Mouse (Mus musculus): Measurements from ENCODE around the gene Phgr1. TPM values are rescaled to one million over a fixed set of nuclear protein-coding genes. Genes with fewer than 3 reads are reported as not detected.

The Phgr1 gene
- polyA plus RNA-seq, 1 experiment from 2014 or later: not detected

- no peaks in the 10 kb centered on the region for H3K36me3 ChIP-seq (ENCODE audit: control insufficient read depth, insufficient read depth, low read length)
- 95% methylated on average over 2 of the region's 2 CpGs for WGBS
- no peak overlapping the region for H3K4me3 ChIP-seq (ENCODE audit: low read depth, low read length)
- H3K27ac ChIP-seq (ENCODE audit: low read depth, low read length): no peak overlapping the region
- no peaks in the 10 kb centered on the region for H3K9me3 ChIP-seq (ENCODE audit: control insufficient read depth, low read length)
- no peak overlapping the region for H3K9ac ChIP-seq (replicated peaks; ENCODE audit: low read depth, low read length)
- no peak overlapping the region for H3K4me2 ChIP-seq (ENCODE audit: low read depth, low read length)
- 0 out of 2 replicates have a peak, but pooled peaks cover 3% of the 10 kb centered on the region for H3K4me1 ChIP-seq (ENCODE audit: control insufficient read depth, insufficient read depth, low read length)
- no peaks in the 10 kb centered on the region for H3K27me3 ChIP-seq (ENCODE audit: control insufficient read depth, insufficient read depth, low read length)
- ATAC-seq (ENCODE audit: low read depth): no peak
Observed at GRCm38 (mm10) chr2:118774536-118774935, 2.0 kb downstream of the Phgr1 start.

GRCm38 (mm10) chr2:118775396-118775795, 2.8 kb downstream of the Phgr1 start:
- WGBS: 38% methylated on average over 1 of the region's 1 CpGs
- H3K9me3 ChIP-seq (ENCODE audit: control insufficient read depth, low read length): no peaks in the 10 kb centered on the region
- no peaks in the 10 kb centered on the region for H3K36me3 ChIP-seq (ENCODE audit: control insufficient read depth, insufficient read depth, low read length)
- no peak overlapping the region for H3K9ac ChIP-seq (replicated peaks; ENCODE audit: low read depth, low read length)
- ATAC-seq (ENCODE audit: low read depth): no peak
- H3K27ac ChIP-seq (ENCODE audit: low read depth, low read length): no peak overlapping the region
- H3K4me2 ChIP-seq (ENCODE audit: low read depth, low read length): no peak overlapping the region
- no peak overlapping the region for H3K4me3 ChIP-seq (ENCODE audit: low read depth, low read length)
- H3K27me3 ChIP-seq (ENCODE audit: control insufficient read depth, insufficient read depth, low read length): no peaks in the 10 kb centered on the region
- 0 out of 2 replicates have a peak, but pooled peaks cover 6% of the 10 kb centered on the region for H3K4me1 ChIP-seq (ENCODE audit: control insufficient read depth, insufficient read depth, low read length)

GRCm38 (mm10) chr2:118775846-118776245, 3.3 kb downstream of the Phgr1 start:
- Histone ChIP-seq H3K9ac (replicated peaks; ENCODE audit: low read depth, low read length) (no peak overlapping the region), H3K27me3 (ENCODE audit: control insufficient read depth, insufficient read depth, low read length) (no peaks in the 10 kb centered on the region), H3K9me3 (ENCODE audit: control insufficient read depth, low read length) (no peaks in the 10 kb centered on the region), H3K27ac (ENCODE audit: low read depth, low read length) (no peak overlapping the region), H3K36me3 (ENCODE audit: control insufficient read depth, insufficient read depth, low read length) (no peaks in the 10 kb centered on the region), H3K4me3 (ENCODE audit: low read depth, low read length) (no peak overlapping the region), H3K4me1 (ENCODE audit: control insufficient read depth, insufficient read depth, low read length) (peaks cover 10% of the 10 kb centered on the region; the same call in 1 of the 2 replicates), H3K4me2 (ENCODE audit: low read depth, low read length) (no peak overlapping the region)
- no peak for ATAC-seq (ENCODE audit: low read depth)
- WGBS: 65% methylated on average over 3 of the region's 4 CpGs

DNA sequence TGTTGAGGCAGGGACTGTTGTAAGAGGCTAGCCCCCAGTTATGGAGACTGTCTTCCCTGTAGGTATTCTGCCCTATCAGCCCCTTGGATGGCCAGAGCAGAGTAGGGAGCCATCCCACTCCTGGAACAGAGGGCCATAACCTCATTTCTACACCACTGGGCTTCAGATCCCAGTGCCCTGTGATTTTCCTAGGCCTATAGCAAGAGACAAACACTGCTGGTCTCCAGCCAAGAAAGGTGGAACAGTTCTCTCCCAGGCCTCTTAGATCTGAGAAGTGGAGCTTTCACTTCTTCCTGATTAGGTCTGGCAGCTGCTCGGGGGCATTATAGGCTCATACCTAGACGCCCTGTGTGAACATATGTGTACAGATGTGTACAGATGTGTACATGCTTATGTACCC, 3.7 kb downstream of the Phgr1 start:
- H3K27ac ChIP-seq (ENCODE audit: low read depth, low read length): no peak overlapping the region

GRCm38 (mm10) chr2:118778418-118778817, 5.8 kb downstream of the Phgr1 start:
- H3K36me3 ChIP-seq (ENCODE audit: control insufficient read depth, insufficient read depth, low read length): no peaks in the 10 kb centered on the region
- no peaks in the 10 kb centered on the region for H3K9me3 ChIP-seq (ENCODE audit: control insufficient read depth, low read length)
- no peak for ATAC-seq (ENCODE audit: low read depth)
- peaks cover 13% of the 10 kb centered on the region; the same call in 1 of the 2 replicates for H3K4me1 ChIP-seq (ENCODE audit: control insufficient read depth, insufficient read depth, low read length)
- WGBS: 77% methylated on average over 4 of the region's 4 CpGs
- H3K27me3 ChIP-seq (ENCODE audit: control insufficient read depth, insufficient read depth, low read length): no peaks in the 10 kb centered on the region
- H3K9ac ChIP-seq (replicated peaks; ENCODE audit: low read depth, low read length): no peak overlapping the region
- no peak overlapping the region for H3K4me3 ChIP-seq (ENCODE audit: low read depth, low read length)
- no peak overlapping the region for H3K27ac ChIP-seq (ENCODE audit: low read depth, low read length)
- H3K4me2 ChIP-seq (ENCODE audit: low read depth, low read length): no peak overlapping the region

More for the DNA sequence above, 3.7 kb downstream of the Phgr1 start:
- no peak overlapping the region for H3K9ac ChIP-seq (replicated peaks; ENCODE audit: low read depth, low read length)
- no peaks in the 10 kb centered on the region for H3K27me3 ChIP-seq (ENCODE audit: control insufficient read depth, insufficient read depth, low read length)
- H3K4me3 ChIP-seq (ENCODE audit: low read depth, low read length): no peak overlapping the region
- ATAC-seq (ENCODE audit: low read depth): no peak
- WGBS: 70% methylated on average over 2 of the region's 2 CpGs
- no peak overlapping the region for H3K4me2 ChIP-seq (ENCODE audit: low read depth, low read length)
- H3K36me3 ChIP-seq (ENCODE audit: control insufficient read depth, insufficient read depth, low read length): no peaks in the 10 kb centered on the region
- H3K9me3 ChIP-seq (ENCODE audit: control insufficient read depth, low read length): no peaks in the 10 kb centered on the region
- peaks cover 13% of the 10 kb centered on the region; the same call in 1 of the 2 replicates for H3K4me1 ChIP-seq (ENCODE audit: control insufficient read depth, insufficient read depth, low read length)

DNA sequence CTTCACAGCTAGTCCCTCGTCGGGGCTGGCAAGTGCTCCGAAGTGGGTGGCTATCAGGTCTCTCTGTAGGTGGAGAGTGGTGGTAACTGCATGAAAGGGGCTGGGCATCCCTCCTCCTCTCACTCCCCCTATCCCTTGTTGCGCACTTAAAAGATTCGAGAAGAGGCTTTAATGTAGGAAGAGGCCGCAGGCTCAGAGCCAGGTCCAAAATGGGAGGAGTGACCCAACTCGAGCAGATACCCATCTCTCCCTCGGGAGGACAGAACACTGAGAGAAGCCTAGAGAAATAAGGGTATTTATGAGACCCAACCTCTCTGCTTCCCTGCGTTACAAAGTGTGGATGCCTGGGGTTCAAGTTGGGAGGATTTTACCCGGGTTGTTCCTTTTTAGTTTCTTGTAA, 6.5 kb downstream of the Phgr1 start:
- H3K9me3 ChIP-seq (ENCODE audit: control insufficient read depth, low read length): no peaks in the 10 kb centered on the region
- ATAC-seq (ENCODE audit: low read depth): peak; percentile 42; the same call in 1 of the 2 replicates
- peak overlapping the region; percentile 65 for H3K4me2 ChIP-seq (ENCODE audit: low read depth, low read length)
- peak overlapping the region; percentile 52 for H3K4me3 ChIP-seq (ENCODE audit: low read depth, low read length)
- H3K4me1 ChIP-seq (ENCODE audit: control insufficient read depth, insufficient read depth, low read length): peaks cover 13% of the 10 kb centered on the region; the same call in 1 of the 2 replicates
- WGBS: 11% methylated on average over 10 of the region's 10 CpGs
- peak overlapping the region; percentile 79 for H3K27ac ChIP-seq (ENCODE audit: low read depth, low read length)
- peak overlapping the region; percentile 57; the same call in 1 of the 2 replicates for H3K9ac ChIP-seq (replicated peaks; ENCODE audit: low read depth, low read length)
- H3K36me3 ChIP-seq (ENCODE audit: control insufficient read depth, insufficient read depth, low read length): no peaks in the 10 kb centered on the region
- no peaks in the 10 kb centered on the region for H3K27me3 ChIP-seq (ENCODE audit: control insufficient read depth, insufficient read depth, low read length)

- Histone ChIP-seq H3K27me3 (ENCODE audit: control insufficient read depth, insufficient read depth, low read length) (no peaks in the 10 kb centered on the region), H3K36me3 (ENCODE audit: control insufficient read depth, insufficient read depth, low read length) (no peaks in the 10 kb centered on the region), H3K4me3 (ENCODE audit: low read depth, low read length) (peak within 1 kb of the TSS; percentile 52), H3K4me2 (ENCODE audit: low read depth, low read length) (peak within 1 kb of the TSS; percentile 65), H3K9ac (replicated peaks; ENCODE audit: low read depth, low read length) (peak within 1 kb of the TSS; percentile 57), H3K27ac (ENCODE audit: low read depth, low read length) (peak within 1 kb of the TSS; percentile 79), H3K9me3 (ENCODE audit: control insufficient read depth, low read length) (no peaks in the 10 kb centered on the region), H3K4me1 (ENCODE audit: control insufficient read depth, insufficient read depth, low read length) (peaks cover 13% of the 10 kb centered on the region; the same call in 1 of the 2 replicates)
- peak; percentile 96 for ATAC-seq (ENCODE audit: low read depth)
- 10% methylated on average over 39 of the region's 39 CpGs for WGBS
Observed at GRCm38 (mm10) chr2:118779504-118780480, 7.2 kb downstream of the Phgr1 start, which contains the start of gene Disp2. TSS of gene Disp2 (plus strand) at chr2:118779719.

DNA sequence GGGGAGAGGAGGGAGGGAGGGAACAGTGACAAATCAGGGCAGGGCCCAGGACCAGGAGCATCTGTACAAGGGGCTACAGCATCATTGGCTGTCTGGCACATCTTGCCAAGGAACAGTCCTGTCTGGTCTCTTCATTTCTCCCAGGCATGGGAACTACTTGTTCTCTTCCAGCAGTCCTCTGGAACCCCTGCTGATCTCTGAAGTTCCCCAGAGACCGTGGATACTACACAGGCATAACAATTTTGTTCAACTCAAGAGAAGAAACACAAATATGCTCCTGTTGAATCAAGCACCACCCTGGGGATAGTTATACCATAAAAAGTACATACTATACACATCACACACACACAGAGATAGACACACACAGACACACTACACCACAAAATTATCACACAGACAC, 8.5 kb downstream of the Phgr1 start:
- Histone ChIP-seq H3K27me3 (ENCODE audit: control insufficient read depth, insufficient read depth, low read length) (no peaks in the 10 kb centered on the region), H3K36me3 (ENCODE audit: control insufficient read depth, insufficient read depth, low read length) (peaks cover under 1% of the 10 kb centered on the region; the same call in 1 of the 2 replicates), H3K4me2 (ENCODE audit: low read depth, low read length) (peak overlapping the region; percentile 65), H3K27ac (ENCODE audit: low read depth, low read length) (no peak overlapping the region), H3K9ac (replicated peaks; ENCODE audit: low read depth, low read length) (no peak overlapping the region), H3K4me3 (ENCODE audit: low read depth, low read length) (peak overlapping the region; percentile 52), H3K4me1 (ENCODE audit: control insufficient read depth, insufficient read depth, low read length) (peaks cover 13% of the 10 kb centered on the region; the same call in 1 of the 2 replicates), H3K9me3 (ENCODE audit: control insufficient read depth, low read length) (no peaks in the 10 kb centered on the region)
- WGBS: 58% methylated on average over 1 of the region's 1 CpGs
- ATAC-seq (ENCODE audit: low read depth): no peak

- no peak for ATAC-seq (ENCODE audit: low read depth)
- H3K4me3 ChIP-seq (ENCODE audit: low read depth, low read length): no peak overlapping the region
- no peak overlapping the region for H3K9ac ChIP-seq (replicated peaks; ENCODE audit: low read depth, low read length)
- no peaks in the 10 kb centered on the region for H3K9me3 ChIP-seq (ENCODE audit: control insufficient read depth, low read length)
- WGBS: 77% methylated on average over 4 of the region's 4 CpGs
- peaks cover 13% of the 10 kb centered on the region; the same call in 1 of the 2 replicates for H3K4me1 ChIP-seq (ENCODE audit: control insufficient read depth, insufficient read depth, low read length)
- H3K36me3 ChIP-seq (ENCODE audit: control insufficient read depth, insufficient read depth, low read length): peaks cover 9% of the 10 kb centered on the region; the same call in 1 of the 2 replicates
- no peaks in the 10 kb centered on the region for H3K27me3 ChIP-seq (ENCODE audit: control insufficient read depth, insufficient read depth, low read length)
- H3K4me2 ChIP-seq (ENCODE audit: low read depth, low read length): no peak overlapping the region
- H3K27ac ChIP-seq (ENCODE audit: low read depth, low read length): no peak overlapping the region
Observed at GRCm38 (mm10) chr2:118782303-118782702, 9.7 kb downstream of the Phgr1 start.
